Mouse (Mus musculus) midbrain, embryonic 12.5 days (tissue): ENCODE data around the gene S100a11. TPM values are rescaled to one million over a fixed set of nuclear protein-coding genes. Genes with fewer than 3 reads are reported as not detected.
A peak's percentile ranks its signal among the peaks of the same experiment; 100 is the strongest.
"Not testable (repeated sequence)": the region's sequence is repeated elsewhere in the genome, so short reads cannot be mapped to it uniquely, and the experiment has no call there.

Experiments used
- ATAC-seq: fragments of 200-750 bp; cut with Nextera tagmentation; 2 replicates; pipeline ENCODE4 v1.8.0; 2017; ENCODE audit warnings: low read depth, moderate TSS enrichment, moderate library complexity; ENCODE audit not compliant: low FRiP score
- H3K27ac ChIP-seq: fragments of 300-500 bp; sonication (generic); replicated peaks from 2 replicates; pipeline ENCODE4 v1.5.1; 2016; ENCODE audit warnings: mild to moderate bottlenecking
- H3K27me3 ChIP-seq: fragments of 300-500 bp; sonication (generic); 2 replicates; pipeline ENCODE4 v1.6.1; 2016; ENCODE audit warnings: mild to moderate bottlenecking
- H3K36me3 ChIP-seq: fragments of 300-500 bp; sonication (generic); 2 replicates; pipeline ENCODE4 v1.6.1; 2016
- H3K4me1 ChIP-seq: fragments of 300-500 bp; sonication (generic); 2 replicates; pipeline ENCODE4 v1.6.1; 2016
- H3K4me2 ChIP-seq: fragments of 300-500 bp; sonication (generic); replicated peaks from 2 replicates; pipeline ENCODE4 v1.6.1; 2016; ENCODE audit warnings: mild to moderate bottlenecking, moderate library complexity
- H3K4me3 ChIP-seq: fragments of 300-500 bp; sonication (generic); 2 replicates; pipeline ENCODE4 v1.5.1; 2016; ENCODE audit warnings: mild to moderate bottlenecking
- H3K9ac ChIP-seq: fragments of 300-500 bp; sonication (generic); replicated peaks from 2 replicates; pipeline ENCODE4 v1.6.1; 2016; ENCODE audit warnings: mild to moderate bottlenecking, moderate library complexity
- H3K9me3 ChIP-seq: fragments of 300-500 bp; sonication (generic); 2 replicates; pipeline ENCODE4 v1.6.1; 2016; ENCODE audit warnings: mild to moderate bottlenecking
- WGBS: fragments of 180-500 bp; shearing (Covaris S2); methylation state at CpG from one replicate; pipeline ENCODE4 v1.1.7; 2016; 5-methylcytosine and 5-hydroxymethylcytosine counted together
- polyA plus RNA-seq: library from polyadenylated mRNA; unstranded; fragments of >200 nt; fragmentation: Nextera tagmentation; extraction: Ambion mirVana; gene quantifications from 2 replicates; pipeline ENCODE4 v1.2.1, GENCODE M21; 2016

The S100a11 gene
- polyA plus RNA-seq = 340 and 424 TPM in 2 replicates

DNA sequence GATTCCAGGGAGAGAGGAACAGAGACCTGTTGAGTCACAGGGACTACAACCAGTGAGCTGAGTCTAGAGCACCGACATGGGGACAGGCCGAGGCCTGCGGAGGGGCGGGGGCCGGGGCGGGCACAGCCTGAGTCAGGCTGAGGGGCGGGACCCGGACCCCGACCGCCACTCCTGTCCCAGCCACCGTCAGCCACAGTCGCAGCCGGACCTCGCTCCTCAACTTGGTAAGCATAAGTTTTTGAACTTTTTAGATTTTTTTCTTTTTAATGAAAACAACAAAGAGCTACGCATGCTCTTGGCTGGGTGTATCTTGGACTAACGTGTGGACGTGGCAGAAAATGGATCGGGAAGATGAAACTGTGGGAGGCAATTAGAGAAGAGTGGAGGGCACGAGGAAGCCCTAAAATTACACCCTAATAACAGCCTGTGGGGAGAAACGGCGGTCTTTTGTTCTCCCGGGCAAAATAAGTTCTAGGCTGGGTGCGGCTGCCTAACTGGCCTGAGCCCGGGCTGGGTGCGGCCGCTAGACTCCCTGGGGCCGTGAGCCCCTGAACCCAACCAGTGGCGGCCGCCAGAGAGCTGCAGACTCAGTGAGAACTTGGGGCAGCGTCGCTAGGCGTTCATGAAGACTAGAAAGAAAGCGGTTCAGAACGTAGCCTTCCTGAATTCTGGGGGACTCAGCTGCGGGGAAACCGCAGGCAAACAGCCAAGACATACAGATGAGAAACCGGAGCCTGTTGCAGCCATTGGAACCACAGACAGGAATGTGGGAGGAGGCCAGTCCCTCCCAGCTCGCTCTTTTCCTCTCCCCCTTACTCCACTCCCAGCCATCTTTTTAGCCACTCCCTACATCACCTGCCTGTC, at the start of gene S100a11:
Gene S100a11 (plus strand): TSS at position 159 of the 864 bp plus-strand sequence.
- H3K4me2 ChIP-seq = peak within 1 kb of the TSS; percentile 78
- H3K9ac ChIP-seq = peak within 1 kb of the TSS; percentile 53
- H3K27me3 ChIP-seq = peaks cover 11% of the 10 kb centered on the region; the same call in 1 of the 2 replicates
- H3K9me3 ChIP-seq = no peaks in the 10 kb centered on the region
- ATAC-seq = peak; percentile 96
- no peak within 1 kb of the TSS for H3K27ac ChIP-seq
- H3K4me3 ChIP-seq = peak within 1 kb of the TSS; percentile 46
- WGBS = under 1% methylated on average over 38 of the region's 38 CpGs
- peaks cover 5% of the 10 kb centered on the region; the same call in 1 of the 2 replicates for H3K4me1 ChIP-seq
- H3K36me3 ChIP-seq = no peaks in the 10 kb centered on the region

DNA sequence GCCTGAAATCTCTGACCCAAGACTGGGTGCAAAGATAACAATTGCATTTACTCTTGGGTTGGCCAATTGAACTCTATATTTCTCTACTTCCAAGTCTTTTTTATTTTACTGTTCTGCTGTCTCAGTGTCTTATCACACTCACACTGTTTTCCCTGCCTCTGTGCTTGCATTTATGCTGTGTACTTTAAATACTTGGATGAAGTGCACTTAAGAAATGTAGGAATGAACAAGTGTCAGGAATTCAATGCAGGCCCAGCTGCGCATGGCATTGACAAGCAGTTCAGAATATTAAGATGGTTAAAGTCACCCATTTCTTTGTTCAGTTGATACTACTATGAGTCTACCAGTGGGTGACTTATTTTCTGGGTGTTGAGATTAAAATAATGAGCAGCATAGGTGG, 40.2 kb upstream of the S100a11 start:
- no peak overlapping the region for H3K27ac ChIP-seq
- H3K27me3 ChIP-seq = no peaks in the 10 kb centered on the region
- H3K36me3 ChIP-seq = no peaks in the 10 kb centered on the region
- H3K4me1 ChIP-seq = no peaks in the 10 kb centered on the region
- ATAC-seq = no peak
- WGBS = 84% methylated on average over 1 of the region's 1 CpGs
- no peak overlapping the region for H3K4me2 ChIP-seq
- H3K9me3 ChIP-seq = no peaks in the 10 kb centered on the region
- H3K4me3 ChIP-seq = no peak overlapping the region
- H3K9ac ChIP-seq = no peak overlapping the region

DNA sequence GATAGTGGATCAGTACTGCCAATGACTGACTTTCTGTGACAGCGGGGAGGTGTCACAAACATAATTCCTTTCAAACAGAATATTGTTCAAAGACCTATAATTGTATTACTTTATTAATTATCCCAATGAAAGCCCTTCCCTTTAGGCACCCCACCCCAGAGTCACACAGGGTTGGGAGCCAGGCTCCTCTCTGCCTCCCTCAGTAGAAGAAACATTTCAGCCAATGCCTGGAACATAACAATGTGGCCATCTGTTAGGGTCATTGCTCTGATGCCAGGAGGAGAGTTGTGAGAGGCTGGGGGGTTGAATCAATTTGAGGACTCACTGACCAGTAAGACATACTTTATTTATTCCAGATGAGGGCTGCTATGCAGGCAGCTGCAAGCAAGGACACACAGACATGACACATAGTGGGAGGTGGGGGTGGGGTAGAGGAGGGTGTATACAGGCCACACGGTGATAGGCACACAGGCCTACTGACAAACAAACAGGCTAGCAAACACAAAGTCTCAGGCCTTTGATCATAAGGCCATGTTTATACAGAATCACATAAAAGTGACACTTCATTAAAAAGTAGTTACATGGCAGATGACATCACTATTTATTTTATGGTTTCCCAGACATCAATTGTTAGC, 38.2 kb upstream of the S100a11 start:
- no peak overlapping the region for H3K4me3 ChIP-seq
- H3K27me3 ChIP-seq = no peaks in the 10 kb centered on the region
- H3K9me3 ChIP-seq = no peaks in the 10 kb centered on the region
- no peak overlapping the region for H3K9ac ChIP-seq
- 83% methylated on average over 2 of the region's 2 CpGs for WGBS
- no peaks in the 10 kb centered on the region for H3K4me1 ChIP-seq
- no peak for ATAC-seq
- H3K27ac ChIP-seq = no peak overlapping the region
- H3K4me2 ChIP-seq = no peak overlapping the region
- H3K36me3 ChIP-seq = no peaks in the 10 kb centered on the region

DNA sequence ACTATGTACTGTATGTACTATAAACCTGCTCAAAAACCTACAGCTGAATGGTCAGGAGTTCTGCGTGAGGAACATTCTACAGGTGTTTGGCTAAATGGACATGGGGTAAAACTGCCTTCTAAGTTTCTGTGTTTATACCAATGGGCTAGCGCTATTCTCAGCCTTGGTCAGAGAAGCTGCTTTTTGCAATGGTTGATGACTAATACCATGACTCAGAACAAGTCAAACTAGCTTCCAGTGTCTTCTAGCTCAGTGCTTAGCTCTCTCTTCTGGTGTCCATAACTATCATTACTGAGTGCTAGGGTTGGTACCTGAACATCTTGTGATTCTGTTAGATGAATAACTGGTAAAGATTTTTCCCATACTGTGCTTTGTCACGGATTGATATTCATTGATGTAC, 34.7 kb upstream of the S100a11 start:
- H3K4me2 ChIP-seq = no peak overlapping the region
- no peak overlapping the region for H3K9ac ChIP-seq
- no peaks in the 10 kb centered on the region for H3K9me3 ChIP-seq
- ATAC-seq = no peak
- no peaks in the 10 kb centered on the region for H3K36me3 ChIP-seq
- no peaks in the 10 kb centered on the region for H3K27me3 ChIP-seq
- H3K4me3 ChIP-seq = no peak overlapping the region
- H3K4me1 ChIP-seq = no peaks in the 10 kb centered on the region
- 87% methylated on average over 3 of the region's 3 CpGs for WGBS
- no peak overlapping the region for H3K27ac ChIP-seq

DNA sequence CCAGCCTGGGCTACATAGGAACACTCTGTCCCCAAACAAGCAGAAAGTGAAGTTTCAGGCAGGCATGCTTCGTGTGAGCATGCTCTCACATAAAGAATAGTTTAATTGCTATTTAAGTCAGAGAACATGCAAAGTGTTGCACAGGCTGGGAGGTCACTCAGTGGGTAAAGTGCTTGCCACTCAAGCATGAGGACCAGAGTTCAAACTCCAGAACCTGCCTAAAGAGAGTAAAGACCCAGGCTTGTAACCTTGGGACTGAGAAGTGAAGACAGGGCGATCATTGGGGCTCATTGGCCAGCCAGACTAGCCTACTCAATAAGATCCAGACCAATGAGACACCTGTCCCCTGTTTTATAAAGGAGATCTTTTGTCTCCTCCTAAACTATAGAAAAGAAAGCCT, 31.7 kb upstream of the S100a11 start:
- H3K27me3 ChIP-seq = no peaks in the 10 kb centered on the region
- H3K4me1 ChIP-seq = no peaks in the 10 kb centered on the region
- H3K27ac ChIP-seq = no peak overlapping the region
- 88% methylated on average over 2 of the region's 2 CpGs for WGBS
- H3K4me3 ChIP-seq = no peak overlapping the region
- no peak overlapping the region for H3K4me2 ChIP-seq
- H3K9me3 ChIP-seq = no peaks in the 10 kb centered on the region
- H3K36me3 ChIP-seq = no peaks in the 10 kb centered on the region
- H3K9ac ChIP-seq = no peak overlapping the region
- no peak for ATAC-seq

DNA sequence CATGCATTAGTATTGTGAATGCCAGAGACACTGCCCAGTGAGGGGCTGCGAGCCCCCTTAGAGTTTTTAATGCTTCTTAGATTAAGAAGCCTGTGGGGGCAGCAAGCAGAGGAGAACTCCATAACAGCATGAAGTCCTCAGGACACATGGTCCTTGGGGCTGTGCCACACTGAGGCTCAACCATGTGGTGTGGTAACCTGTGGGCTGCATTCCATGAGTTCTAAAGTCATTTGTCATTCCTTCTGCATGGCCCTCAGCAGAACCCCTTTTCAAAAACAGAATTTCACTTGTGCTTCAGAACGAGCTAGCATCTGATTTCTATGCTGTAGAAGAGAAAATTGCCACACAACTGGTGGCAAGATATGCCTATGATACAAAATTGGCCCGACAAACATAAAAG, 28.1 kb upstream of the S100a11 start:
- H3K36me3 ChIP-seq = no peaks in the 10 kb centered on the region
- no peak overlapping the region for H3K9ac ChIP-seq
- H3K4me2 ChIP-seq = no peak overlapping the region
- no peak for ATAC-seq
- H3K4me3 ChIP-seq = no peak overlapping the region
- H3K27me3 ChIP-seq = no peaks in the 10 kb centered on the region
- H3K4me1 ChIP-seq = no peaks in the 10 kb centered on the region
- H3K27ac ChIP-seq = no peak overlapping the region
- H3K9me3 ChIP-seq = no peaks in the 10 kb centered on the region
- 63% methylated on average over 3 of the region's 3 CpGs for WGBS

DNA sequence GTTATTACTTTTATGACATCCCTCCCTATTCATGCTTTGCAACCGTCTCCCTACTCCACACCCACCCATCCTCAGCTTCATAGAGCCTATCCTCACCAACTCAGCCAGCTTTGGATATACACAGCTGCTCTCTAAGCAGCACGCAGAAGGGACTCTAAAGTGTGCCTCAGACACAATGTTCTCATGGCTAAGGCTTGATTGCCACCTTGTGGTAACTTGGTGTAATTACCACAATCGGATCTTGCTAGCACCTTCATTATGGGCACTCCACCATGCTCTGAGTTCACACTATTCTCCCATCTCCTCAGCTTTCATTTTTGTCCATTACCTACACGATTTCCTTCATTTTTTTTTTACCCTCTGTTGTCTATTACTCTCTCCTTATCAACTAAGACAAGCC, 26.3 kb upstream of the S100a11 start:
- ATAC-seq = peak; percentile 84
- H3K4me1 ChIP-seq = no peaks in the 10 kb centered on the region
- no peak overlapping the region for H3K4me2 ChIP-seq
- no peak overlapping the region for H3K9ac ChIP-seq
- H3K27me3 ChIP-seq = no peaks in the 10 kb centered on the region
- H3K36me3 ChIP-seq = no peaks in the 10 kb centered on the region
- no peak overlapping the region for H3K4me3 ChIP-seq
- WGBS = 2% methylated on average over 4 of the region's 4 CpGs
- H3K27ac ChIP-seq = no peak overlapping the region
- H3K9me3 ChIP-seq = no peaks in the 10 kb centered on the region

DNA sequence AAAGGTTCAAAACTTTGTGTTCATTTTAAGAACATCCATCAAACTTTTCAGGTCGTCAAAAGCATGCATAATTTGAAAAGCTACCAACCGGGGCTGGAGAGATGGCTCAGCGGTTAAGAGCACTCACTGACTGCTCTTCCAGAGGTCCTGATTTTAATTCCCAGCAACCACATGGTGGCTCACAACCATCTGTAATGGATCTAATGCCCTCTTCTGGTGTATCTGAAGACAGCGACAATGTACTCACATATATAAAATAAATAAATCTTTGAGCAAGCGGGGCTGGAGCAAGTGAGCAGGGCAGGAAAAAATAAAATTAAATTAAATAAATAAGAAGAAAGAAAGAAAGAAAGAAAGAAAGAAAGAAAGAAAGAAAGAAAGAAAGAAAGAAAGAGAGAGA, 25.5 kb upstream of the S100a11 start:
- not testable (repeated sequence) for H3K27me3 ChIP-seq, H3K9me3 ChIP-seq, H3K9ac ChIP-seq, ATAC-seq, H3K36me3 ChIP-seq, H3K4me3 ChIP-seq, H3K27ac ChIP-seq, H3K4me1 ChIP-seq, H3K4me2 ChIP-seq
- WGBS = 30% methylated on average over 5 of the region's 5 CpGs

DNA sequence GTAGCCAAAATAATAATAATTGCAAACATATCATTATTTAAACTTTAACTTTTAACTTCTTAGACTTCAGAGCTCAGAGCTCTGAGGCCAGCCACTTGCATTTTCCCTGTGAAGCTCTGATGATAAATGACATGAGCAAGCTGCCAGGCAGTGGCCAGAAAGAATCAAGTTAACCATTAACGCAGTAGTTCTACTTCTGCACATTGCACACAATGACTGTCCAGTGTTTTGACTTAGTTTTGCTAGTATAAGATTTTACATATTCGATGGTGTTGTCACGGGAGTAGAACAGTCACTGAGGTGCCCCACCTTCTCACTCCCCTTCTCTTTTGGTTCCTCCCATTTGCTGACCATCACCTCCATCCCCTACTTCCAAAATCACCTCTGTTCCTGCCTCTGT, 23.2 kb upstream of the S100a11 start:
- no peak overlapping the region for H3K4me2 ChIP-seq
- H3K9ac ChIP-seq = no peak overlapping the region
- no peak for ATAC-seq
- H3K27ac ChIP-seq = no peak overlapping the region
- H3K4me3 ChIP-seq = no peak overlapping the region
- H3K36me3 ChIP-seq = no peaks in the 10 kb centered on the region
- H3K9me3 ChIP-seq = peaks cover under 1% of the 10 kb centered on the region; the same call in 1 of the 2 replicates
- H3K4me1 ChIP-seq = no peaks in the 10 kb centered on the region
- 85% methylated on average over 3 of the region's 3 CpGs for WGBS
- H3K27me3 ChIP-seq = no peaks in the 10 kb centered on the region

DNA sequence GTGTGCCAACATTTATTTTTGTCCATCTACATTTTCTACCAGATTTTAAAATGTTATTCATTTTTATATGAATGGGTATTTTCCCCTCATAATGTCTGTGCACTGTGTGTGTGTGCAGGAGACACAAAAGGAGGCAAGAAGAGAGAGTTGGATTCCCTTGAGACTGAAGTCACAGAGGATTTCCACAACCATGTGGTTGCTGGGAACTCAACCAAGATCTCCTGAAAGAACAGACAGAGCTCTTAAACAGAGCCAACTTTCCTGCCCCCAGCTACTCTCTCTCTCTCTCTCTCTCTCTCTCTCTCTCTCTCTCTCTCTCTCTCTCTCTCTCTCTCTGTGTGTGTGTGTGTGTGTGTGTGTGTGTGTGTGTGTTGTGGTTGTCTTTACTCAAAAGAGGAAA, 21.2 kb upstream of the S100a11 start:
- Histone ChIP-seq H3K27ac (no peak overlapping the region), H3K9me3 (peaks cover 4% of the 10 kb centered on the region; the same call in 1 of the 2 replicates), H3K4me3 (no peak overlapping the region), H3K27me3 (no peaks in the 10 kb centered on the region), H3K36me3 (no peaks in the 10 kb centered on the region), H3K4me1 (no peaks in the 10 kb centered on the region), H3K9ac (no peak overlapping the region), H3K4me2 (no peak overlapping the region)
- no peak for ATAC-seq

DNA sequence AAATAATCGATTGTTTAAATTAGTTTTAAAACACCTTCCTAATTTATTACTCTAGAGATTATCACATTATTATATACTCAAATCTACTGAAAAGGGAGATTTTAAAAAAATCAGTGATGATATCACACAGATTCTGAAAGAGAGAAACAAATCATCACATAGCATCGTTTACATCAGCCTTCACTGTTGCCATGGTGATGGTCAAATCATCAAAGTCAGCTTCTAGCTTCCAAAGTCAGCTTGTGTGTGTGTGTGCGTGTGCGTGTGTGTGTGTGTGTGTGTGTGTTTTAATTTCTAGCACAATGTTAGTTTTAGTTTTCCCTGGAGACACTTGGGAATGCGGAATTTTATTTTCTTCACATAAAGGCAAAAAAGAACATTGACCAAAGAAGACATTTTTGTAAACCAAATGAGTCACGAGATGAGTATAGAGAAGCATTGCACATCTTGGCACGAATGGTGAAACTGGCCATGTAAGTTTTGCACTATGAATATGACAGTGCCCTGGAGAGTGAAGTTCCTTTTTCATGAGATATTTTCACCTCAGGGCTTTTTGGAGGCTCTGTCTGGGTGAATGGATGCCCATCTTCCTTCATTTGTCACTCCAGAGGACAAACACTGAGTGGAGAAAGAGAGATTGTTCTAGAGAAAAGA, 15.6 kb upstream of the S100a11 start:
- Histone ChIP-seq H3K27ac (no peak overlapping the region), H3K9ac (no peak overlapping the region), H3K4me2 (no peak overlapping the region), H3K4me3 (no peak overlapping the region), H3K9me3 (peaks cover 4% of the 10 kb centered on the region; the same call in 1 of the 2 replicates), H3K36me3 (no peaks in the 10 kb centered on the region), H3K4me1 (no peaks in the 10 kb centered on the region), H3K27me3 (no peaks in the 10 kb centered on the region)
- WGBS = 79% methylated on average over 7 of the region's 7 CpGs
- no peak for ATAC-seq
